Mouse (Mus musculus): Measurements from ENCODE around the gene H2-Ob.

H2-Ob gene

GRCm38 (mm10) chr17:34238706-34239105 is at the start of gene H2-Ob:
H2-Ob (plus strand) TSS chr17:34238903.
- no peak for DNase-seq (ENCODE audit: extremely low read depth, low read depth, low spot score)

- no peak for DNase-seq (ENCODE audit: extremely low read depth, low read depth, low spot score)
Measured at GRCm38 (mm10) chr17:34188986-34189385, 49.7 kb upstream of the H2-Ob start.

GRCm38 (mm10) chr17:34192852-34193251 is 45.9 kb upstream of the H2-Ob start:
- no peak for DNase-seq (ENCODE audit: extremely low read depth, low read depth, low spot score)

GRCm38 (mm10) chr17:34193468-34193867 is 45.2 kb upstream of the H2-Ob start:
- no peak for DNase-seq (ENCODE audit: extremely low read depth, low read depth, low spot score)

- DNase-seq (ENCODE audit: extremely low read depth, low read depth, low spot score) = no peak
Measured at GRCm38 (mm10) chr17:34194723-34195122, 44.0 kb upstream of the H2-Ob start.

- DNase-seq (ENCODE audit: extremely low read depth, low read depth, low spot score) = no peak
Measured at GRCm38 (mm10) chr17:34196491-34196890, 42.2 kb upstream of the H2-Ob start.

- DNase-seq (ENCODE audit: extremely low read depth, low read depth, low spot score) = peak; percentile 33
Measured at GRCm38 (mm10) chr17:34196941-34197894, 41.5 kb upstream of the H2-Ob start, which contains the start of gene Psmb8. Psmb8 (plus strand) TSS chr17:34197721.

- DNase-seq (ENCODE audit: extremely low read depth, low read depth, low spot score) = no peak
Measured at GRCm38 (mm10) chr17:34197904-34198520, 40.7 kb upstream of the H2-Ob start.

GRCm38 (mm10) chr17:34198521-34198912 is 40.2 kb upstream of the H2-Ob start:
- DNase-seq (ENCODE audit: extremely low read depth, low read depth, low spot score) = no peak

GRCm38 (mm10) chr17:34199050-34199619 is 39.6 kb upstream of the H2-Ob start:
- no peak for DNase-seq (ENCODE audit: extremely low read depth, low read depth, low spot score)

GRCm38 (mm10) chr17:34200047-34200446 is 38.7 kb upstream of the H2-Ob start:
- DNase-seq (ENCODE audit: extremely low read depth, low read depth, low spot score) = no peak

GRCm38 (mm10) chr17:34200772-34201505 is 37.8 kb upstream of the H2-Ob start:
- DNase-seq (ENCODE audit: extremely low read depth, low read depth, low spot score) = no peak

- DNase-seq (ENCODE audit: extremely low read depth, low read depth, low spot score) = no peak
Measured at GRCm38 (mm10) chr17:34201506-34202055, 37.1 kb upstream of the H2-Ob start.

- no peak for DNase-seq (ENCODE audit: extremely low read depth, low read depth, low spot score)
Measured at GRCm38 (mm10) chr17:34202760-34203442, 35.8 kb upstream of the H2-Ob start.

GRCm38 (mm10) chr17:34203444-34203843 is 35.3 kb upstream of the H2-Ob start, which contains the start of gene Tap2:
Tap2 (plus strand) TSS chr17:34203527.
- no peak for DNase-seq (ENCODE audit: extremely low read depth, low read depth, low spot score)

GRCm38 (mm10) chr17:34204303-34205010 is 34.2 kb upstream of the H2-Ob start:
- no peak for DNase-seq (ENCODE audit: extremely low read depth, low read depth, low spot score)

- no peak for DNase-seq (ENCODE audit: extremely low read depth, low read depth, low spot score)
Measured at GRCm38 (mm10) chr17:34205021-34205745, 33.5 kb upstream of the H2-Ob start.

- DNase-seq (ENCODE audit: extremely low read depth, low read depth, low spot score) = no peak
Measured at GRCm38 (mm10) chr17:34205746-34206176, 32.9 kb upstream of the H2-Ob start.

- no peak for DNase-seq (ENCODE audit: extremely low read depth, low read depth, low spot score)
Measured at GRCm38 (mm10) chr17:34206731-34207130, 32.0 kb upstream of the H2-Ob start.
